Mouse (Mus musculus) lung, adult 2 months (tissue): ENCODE data around the gene Saa2.

Experiments used
- CTCF ChIP-seq: fragments of 200-500 bp; IDR thresholded peaks from 2 replicates; pipeline ENCODE4 v1.5.1; 2011; ENCODE audit warnings: mild to moderate bottlenecking, low read length, control low read depth; ENCODE audit not compliant: insufficient read depth
- POLR2A ChIP-seq: fragments of 200-500 bp; IDR thresholded peaks from 2 replicates; pipeline ENCODE4 v1.6.1; 2011; ENCODE audit warnings: low read depth, mild to moderate bottlenecking, control low read depth, low read length, borderline replicate concordance; ENCODE audit errors: extremely low read depth

DNA sequence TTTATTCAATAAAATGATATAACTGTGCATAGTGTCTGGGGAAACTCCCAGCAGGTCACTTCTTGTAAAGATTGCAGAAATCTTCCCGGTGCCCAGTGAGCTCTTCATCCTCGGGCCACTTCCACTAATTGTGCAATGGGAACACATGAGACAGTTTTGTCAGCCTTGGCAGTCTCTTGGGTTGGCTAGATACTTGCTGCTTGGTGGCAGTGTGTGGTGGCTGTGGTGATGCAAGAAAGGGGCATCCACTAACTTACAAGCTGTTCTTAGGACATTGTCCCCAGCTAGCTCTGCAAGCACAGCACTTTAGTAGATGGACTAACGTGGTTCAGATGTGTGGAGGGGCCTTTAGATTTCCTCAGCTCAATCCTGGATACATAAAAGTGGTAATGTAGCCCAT, 5.8 kb upstream of the Saa2 start:
- TF ChIP-seq CTCF (no peak), POLR2A (no peak)
